Mouse (Mus musculus) naive thymus-derived CD4-positive, alpha-beta T cell, adult 2 months (primary cell): ENCODE measurements around the gene Zfp746.
A peak's percentile ranks its signal among the peaks of the same experiment; 100 is the strongest.

Source experiments
- DNase-seq: peaks from one replicate; pipeline ENCODE4 v3.0.0-alpha.2; 2011; ENCODE audit warnings: low read depth

Gene Zfp746

GRCm38 (mm10) chr6:48047114-48047449 lies 39.3 kb downstream of the Zfp746 start:
- DNase-seq, result no peak

- DNase-seq, result no peak
Measured at GRCm38 (mm10) chr6:48032661-48033060, 53.7 kb downstream of the Zfp746 start.

- no peak for DNase-seq
Measured at GRCm38 (mm10) chr6:48025905-48026660, 60.3 kb downstream of the Zfp746 start.

- no peak for DNase-seq
Measured at GRCm38 (mm10) chr6:48024994-48025345, 61.4 kb downstream of the Zfp746 start.

GRCm38 (mm10) chr6:48024330-48024993 lies 61.9 kb downstream of the Zfp746 start:
- DNase-seq, result no peak

GRCm38 (mm10) chr6:48022672-48023071 lies 63.7 kb downstream of the Zfp746 start:
- DNase-seq, result no peak

- DNase-seq, result no peak
Measured at GRCm38 (mm10) chr6:48021678-48022077, 64.7 kb downstream of the Zfp746 start.

GRCm38 (mm10) chr6:48020006-48020405 lies 66.4 kb downstream of the Zfp746 start:
- no peak for DNase-seq

GRCm38 (mm10) chr6:48016841-48017240 lies 69.6 kb downstream of the Zfp746 start:
- no peak for DNase-seq

GRCm38 (mm10) chr6:48016090-48016521 lies 70.3 kb downstream of the Zfp746 start:
- peak; percentile 80 for DNase-seq
